In the genomic region with DNA sequence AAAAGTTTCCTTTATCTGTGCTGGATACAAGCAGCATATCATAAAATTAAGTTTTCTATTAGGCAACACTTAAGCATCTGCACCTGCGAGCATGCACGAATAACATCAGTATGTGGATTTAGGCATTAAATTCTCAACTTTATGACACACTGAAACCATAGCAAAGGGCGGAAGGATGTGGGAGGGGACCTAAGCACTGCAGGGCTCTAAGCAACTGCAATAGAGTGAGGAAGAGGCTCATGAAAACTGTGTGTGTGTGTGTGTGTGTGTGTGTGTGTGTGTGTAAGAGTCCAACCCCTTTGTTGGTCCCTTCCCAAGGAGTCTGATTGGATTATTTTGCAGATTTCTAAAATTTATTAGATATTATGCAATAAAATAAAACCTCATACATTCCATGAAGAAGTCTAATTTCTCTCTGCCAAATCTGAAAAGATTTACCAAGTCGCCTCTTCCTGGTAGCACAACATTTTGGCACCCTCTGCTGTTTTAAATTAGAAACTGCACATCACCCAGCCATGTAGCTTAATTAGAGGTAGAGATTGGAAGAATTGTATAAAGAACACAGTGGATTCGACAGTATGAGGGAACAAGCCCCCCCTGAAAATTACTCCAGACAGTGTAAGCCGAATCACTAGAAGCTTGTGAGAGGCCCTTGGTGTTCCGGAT, we compare ENCODE assay signal across 9 mouse cellular contexts. TPM values are rescaled to one million over a fixed set of nuclear protein-coding genes. Genes with fewer than 3 reads are reported as not detected.
DNase-seq lines count a peak whose midpoint lies in the region; ATAC-seq lines count a peak whose summit lies in the region.
"Had no signal": no experiment of that assay in that cellular context is flagged by ENCODE, and none has a peak within 500 bp of the region (broad histone marks: within the 10 kb centered on the region; RNA-seq: fewer than 3 reads in every experiment).

No protein-coding gene starts in this region.

- H3K4me2 ChIP-seq in midbrain, embryonic 15.5 days, result no peak overlapping the region
- H3K4me2 ChIP-seq in intestine, embryonic 14.5 days (ENCODE audit: low read length), result no peak overlapping the region
- H3K4me2 ChIP-seq: neural tube, embryonic 12.5 days had no signal

- no peak overlapping the region for H3K9ac ChIP-seq in midbrain, embryonic 15.5 days
- H3K9ac ChIP-seq in intestine, embryonic 14.5 days (ENCODE audit: low read length), result no peak overlapping the region
- H3K9ac ChIP-seq: neural tube, embryonic 12.5 days had no signal

- no peak overlapping the region for H3K4me3 ChIP-seq in midbrain, embryonic 10.5 days
- no peak overlapping the region for H3K4me3 ChIP-seq in midbrain, embryonic 15.5 days
- no peak overlapping the region for H3K4me3 ChIP-seq in intestine, embryonic 14.5 days (ENCODE audit: low read depth, low read length)
- H3K4me3 ChIP-seq: neural tube, embryonic 12.5 days had no signal

- no peak for ATAC-seq in midbrain, embryonic 15.5 days (replicated peaks)
- ATAC-seq in intestine, embryonic 14.5 days (replicated peaks; ENCODE audit: low FRiP score, low TSS enrichment, low read depth), result no peak
- no peak for ATAC-seq in megakaryocyte, adult 5-6 weeks (ENCODE audit: poor library complexity, severe bottlenecking)

- no peaks in the 10 kb centered on the region for H3K27me3 ChIP-seq in midbrain, embryonic 10.5 days (ENCODE audit: low read depth, poor library complexity, severe bottlenecking)
- H3K27me3 ChIP-seq in midbrain, embryonic 15.5 days (replicated peaks), result 0 out of 2 replicates have a peak, but pooled peaks cover 3% of the 10 kb centered on the region
- no peaks in the 10 kb centered on the region for H3K27me3 ChIP-seq in intestine, embryonic 14.5 days (replicated peaks; ENCODE audit: control insufficient read depth, insufficient read depth, low read length)
- H3K27me3 ChIP-seq: neural tube, embryonic 12.5 days had no signal

- peak; percentile 17 for DNase-seq in midbrain, embryonic 10.5 days (ENCODE audit: low spot score)
- peak; percentile 77 for DNase-seq in NIH3T3 (ENCODE audit: low read depth)
- DNase-seq in cerebellum, postnatal 14 days, result peak; percentile 65
- peak; percentile 52 for DNase-seq in intestine, embryonic 14.5 days (ENCODE audit: low spot score)
- peak; percentile 9 to 21 for DNase-seq in left cerebral cortex, adult 8-10 months (ENCODE audit: low spot score in 2 of 2)
- peak; percentile 23 for DNase-seq in right cerebral cortex, postnatal 14 days

- H3K9me3 ChIP-seq in midbrain, embryonic 10.5 days (replicated peaks), result no peaks in the 10 kb centered on the region
- no peaks in the 10 kb centered on the region for H3K9me3 ChIP-seq in midbrain, embryonic 15.5 days
- no peaks in the 10 kb centered on the region for H3K9me3 ChIP-seq in intestine, embryonic 14.5 days (ENCODE audit: control insufficient read depth, low read length)
- H3K9me3 ChIP-seq: neural tube, embryonic 12.5 days had no signal

- H3K36me3 ChIP-seq in midbrain, embryonic 10.5 days, result no peaks in the 10 kb centered on the region
- H3K36me3 ChIP-seq in midbrain, embryonic 15.5 days (replicated peaks), result no peaks in the 10 kb centered on the region
- H3K36me3 ChIP-seq in intestine, embryonic 14.5 days (ENCODE audit: control insufficient read depth, insufficient read depth, low read length), result no peaks in the 10 kb centered on the region
- H3K36me3 ChIP-seq: neural tube, embryonic 12.5 days had no signal

- H3K27ac ChIP-seq in midbrain, embryonic 10.5 days (replicated peaks), result no peak overlapping the region
- H3K27ac ChIP-seq in midbrain, embryonic 15.5 days, result no peak overlapping the region
- H3K27ac ChIP-seq in intestine, embryonic 14.5 days (ENCODE audit: low read depth), result no peak overlapping the region
- H3K27ac ChIP-seq: neural tube, embryonic 12.5 days had no signal

- H3K4me1 ChIP-seq in midbrain, embryonic 10.5 days, result no peaks in the 10 kb centered on the region
- no peaks in the 10 kb centered on the region for H3K4me1 ChIP-seq in midbrain, embryonic 15.5 days
- no peaks in the 10 kb centered on the region for H3K4me1 ChIP-seq in intestine, embryonic 14.5 days (replicated peaks; ENCODE audit: control insufficient read depth, insufficient read depth, low read length)
- H3K4me1 ChIP-seq: neural tube, embryonic 12.5 days had no signal

- WGBS in midbrain, embryonic 10.5 days, result 61% methylated on average over 7 of the region's 7 CpGs
- 57% methylated on average over 7 of the region's 7 CpGs for WGBS in midbrain, embryonic 15.5 days
- 48% methylated on average over 7 of the region's 7 CpGs for WGBS in intestine, embryonic 14.5 days

RNA-seq across cellular contexts. Expression of gene Slc5a1, which starts 38.9 kb away (rescaled TPM):
- not detected in 2 replicates for polyA plus RNA-seq in midbrain, embryonic 10.5 days (2016; fragmentation: Nextera tagmentation; extraction: Ambion mirVana)
- polyA plus RNA-seq in midbrain, embryonic 15.5 days (2015; fragmentation: Nextera tagmentation; extraction: Ambion mirVana), result 0.06 and 0.10 TPM in 2 replicates
- 15.1 and 17.5 TPM in 2 replicates for polyA plus RNA-seq in intestine, embryonic 14.5 days (2014; fragmentation: Nextera tagmentation; extraction: Ambion mirVana)
- not detected for total RNA-seq in left cerebral cortex, adult 8-10 months (2022)
- total RNA-seq in megakaryocyte, adult 5-6 weeks (2015), result not detected in 2 replicates
- total RNA-seq in megakaryocyte, adult 5-6 weeks (2017), result not detected in 2 replicates

Comparison
In these comparisons a context has a peak if more than half of its experiments do, and no peak if none do; other contexts are left out.
1. DNase-seq: peak in every context shown above with its lines; median percentile 77 in NIH3T3; 65 in cerebellum, postnatal 14 days; 52 in intestine, embryonic 14.5 days; 23 in right cerebral cortex, postnatal 14 days; 17 in midbrain, embryonic 10.5 days; 15 in left cerebral cortex, adult 8-10 months.
2. RNA of gene Slc5a1, which starts 38.9 kb away (polyA plus RNA-seq): 15.1 to 17.5 TPM in intestine, embryonic 14.5 days; 0.06 to 0.10 TPM in midbrain, embryonic 15.5 days and not detected in midbrain, embryonic 10.5 days; every median in the first group is over 10 times any median in the second.